Mouse (Mus musculus): ENCODE data around the gene Fam213a. TPM values are rescaled to one million over a fixed set of nuclear protein-coding genes. Genes with fewer than 3 reads are reported as not detected.

Gene Fam213a
- polyA plus RNA-seq, 1 experiment from 2014 or later = 33.2 TPM

GRCm38 (mm10) chr14:40953381-40953780 lies 60.2 kb downstream of the Fam213a start:
- H3K27ac ChIP-seq (ENCODE audit: low read depth, low read length) = peak overlapping the region; percentile 35; the same call in 1 of the 2 replicates
- H3K36me3 ChIP-seq (ENCODE audit: control insufficient read depth, insufficient read depth, low read length) = no peaks in the 10 kb centered on the region
- H3K4me2 ChIP-seq (ENCODE audit: low read length) = no peak overlapping the region
- H3K9ac ChIP-seq (ENCODE audit: low read length) = no peak overlapping the region
- no peak overlapping the region for H3K4me3 ChIP-seq (ENCODE audit: low read depth, low read length)
- peaks cover 67% of the 10 kb centered on the region for H3K4me1 ChIP-seq (ENCODE audit: control insufficient read depth, insufficient read depth, low read length)
- ATAC-seq (no peak), DNase-seq (ENCODE audit: low spot score) (no peak)
- H3K27me3 ChIP-seq (replicated peaks; ENCODE audit: control insufficient read depth, insufficient read depth, low read length) = no peaks in the 10 kb centered on the region
- 74% methylated on average over 5 of the region's 5 CpGs for WGBS
- no peaks in the 10 kb centered on the region for H3K9me3 ChIP-seq (replicated peaks; ENCODE audit: control insufficient read depth, low read length)

GRCm38 (mm10) chr14:40952715-40953114 lies 60.9 kb downstream of the Fam213a start:
- Histone ChIP-seq H3K27ac (ENCODE audit: low read depth, low read length) (peak overlapping the region; percentile 35; the same call in 1 of the 2 replicates), H3K4me2 (ENCODE audit: low read length) (no peak overlapping the region), H3K4me3 (ENCODE audit: low read depth, low read length) (no peak overlapping the region), H3K36me3 (ENCODE audit: control insufficient read depth, insufficient read depth, low read length) (0 out of 2 replicates have a peak, but pooled peaks cover 2% of the 10 kb centered on the region), H3K27me3 (replicated peaks; ENCODE audit: control insufficient read depth, insufficient read depth, low read length) (no peaks in the 10 kb centered on the region), H3K9me3 (replicated peaks; ENCODE audit: control insufficient read depth, low read length) (no peaks in the 10 kb centered on the region), H3K9ac (ENCODE audit: low read length) (no peak overlapping the region), H3K4me1 (ENCODE audit: control insufficient read depth, insufficient read depth, low read length) (peaks cover 60% of the 10 kb centered on the region)
- 64% methylated on average over 2 of the region's 2 CpGs for WGBS
- no peak for ATAC-seq
- DNase-seq (ENCODE audit: low spot score) = peak; percentile 59

GRCm38 (mm10) chr14:40952301-40952700 lies 61.3 kb downstream of the Fam213a start:
- Histone ChIP-seq H3K9ac (ENCODE audit: low read length) (no peak overlapping the region), H3K36me3 (ENCODE audit: control insufficient read depth, insufficient read depth, low read length) (0 out of 2 replicates have a peak, but pooled peaks cover 3% of the 10 kb centered on the region), H3K4me1 (ENCODE audit: control insufficient read depth, insufficient read depth, low read length) (peaks cover 56% of the 10 kb centered on the region), H3K4me2 (ENCODE audit: low read length) (no peak overlapping the region), H3K27me3 (replicated peaks; ENCODE audit: control insufficient read depth, insufficient read depth, low read length) (no peaks in the 10 kb centered on the region), H3K9me3 (replicated peaks; ENCODE audit: control insufficient read depth, low read length) (no peaks in the 10 kb centered on the region), H3K4me3 (ENCODE audit: low read depth, low read length) (no peak overlapping the region), H3K27ac (ENCODE audit: low read depth, low read length) (peak overlapping the region; percentile 35; the same call in 1 of the 2 replicates)
- ATAC-seq = no peak
- WGBS = 87% methylated on average over 3 of the region's 3 CpGs
- DNase-seq (ENCODE audit: low spot score) = no peak

- 70% methylated on average over 7 of the region's 7 CpGs for WGBS
- ATAC-seq (0 out of 2 replicates have a peak, but pooled peaks have one; percentile 16), DNase-seq (ENCODE audit: low spot score) (no peak)
- 0 out of 2 replicates have a peak overlapping the region, but pooled peaks have one; percentile 14 for H3K27ac ChIP-seq (ENCODE audit: low read depth, low read length)
- no peak overlapping the region for H3K4me3 ChIP-seq (ENCODE audit: low read depth, low read length)
- no peak overlapping the region for H3K9ac ChIP-seq (ENCODE audit: low read length)
- peaks cover 33% of the 10 kb centered on the region for H3K4me1 ChIP-seq (ENCODE audit: control insufficient read depth, insufficient read depth, low read length)
- H3K4me2 ChIP-seq (ENCODE audit: low read length) = no peak overlapping the region
- 0 out of 2 replicates have a peak, but pooled peaks cover 3% of the 10 kb centered on the region for H3K36me3 ChIP-seq (ENCODE audit: control insufficient read depth, insufficient read depth, low read length)
- H3K9me3 ChIP-seq (replicated peaks; ENCODE audit: control insufficient read depth, low read length) = no peaks in the 10 kb centered on the region
- no peaks in the 10 kb centered on the region for H3K27me3 ChIP-seq (replicated peaks; ENCODE audit: control insufficient read depth, insufficient read depth, low read length)
These were observed 63.6 kb downstream of the Fam213a start for GRCm38 (mm10) chr14:40949730-40950614.

GRCm38 (mm10) chr14:40949047-40949446 lies 64.5 kb downstream of the Fam213a start:
- no peak overlapping the region for H3K4me3 ChIP-seq (ENCODE audit: low read depth, low read length)
- DNase-seq (ENCODE audit: low spot score) (peak; percentile 37), ATAC-seq (peak; percentile 51; the same call in 1 of the 2 replicates)
- no peak overlapping the region; the same call in 1 of the 2 replicates for H3K27ac ChIP-seq (ENCODE audit: low read depth, low read length)
- no peak overlapping the region for H3K4me2 ChIP-seq (ENCODE audit: low read length)
- peaks cover 24% of the 10 kb centered on the region for H3K4me1 ChIP-seq (ENCODE audit: control insufficient read depth, insufficient read depth, low read length)
- 0 out of 2 replicates have a peak, but pooled peaks cover 3% of the 10 kb centered on the region for H3K36me3 ChIP-seq (ENCODE audit: control insufficient read depth, insufficient read depth, low read length)
- no peak overlapping the region for H3K9ac ChIP-seq (ENCODE audit: low read length)
- no peaks in the 10 kb centered on the region for H3K9me3 ChIP-seq (replicated peaks; ENCODE audit: control insufficient read depth, low read length)
- H3K27me3 ChIP-seq (replicated peaks; ENCODE audit: control insufficient read depth, insufficient read depth, low read length) = no peaks in the 10 kb centered on the region
- WGBS = 27% methylated on average over 3 of the region's 3 CpGs

GRCm38 (mm10) chr14:40948522-40948921 lies 65.1 kb downstream of the Fam213a start:
- H3K4me3 ChIP-seq (ENCODE audit: low read depth, low read length) = no peak overlapping the region
- no peak overlapping the region; the same call in 1 of the 2 replicates for H3K27ac ChIP-seq (ENCODE audit: low read depth, low read length)

GRCm38 (mm10) chr14:40947431-40948394 lies 65.9 kb downstream of the Fam213a start:
- WGBS = 90% methylated on average over 14 of the region's 14 CpGs
- DNase-seq (ENCODE audit: low spot score) (no peak), ATAC-seq (no peak)
- no peaks in the 10 kb centered on the region for H3K27me3 ChIP-seq (replicated peaks; ENCODE audit: control insufficient read depth, insufficient read depth, low read length)
- 0 out of 2 replicates have a peak, but pooled peaks cover 3% of the 10 kb centered on the region for H3K36me3 ChIP-seq (ENCODE audit: control insufficient read depth, insufficient read depth, low read length)
- H3K27ac ChIP-seq (ENCODE audit: low read depth, low read length) = no peak overlapping the region
- H3K4me1 ChIP-seq (ENCODE audit: control insufficient read depth, insufficient read depth, low read length) = peaks cover 12% of the 10 kb centered on the region
- no peaks in the 10 kb centered on the region for H3K9me3 ChIP-seq (replicated peaks; ENCODE audit: control insufficient read depth, low read length)
- H3K9ac ChIP-seq (ENCODE audit: low read length) = no peak overlapping the region
- H3K4me2 ChIP-seq (ENCODE audit: low read length) = no peak overlapping the region
- no peak overlapping the region for H3K4me3 ChIP-seq (ENCODE audit: low read depth, low read length)

More at GRCm38 (mm10) chr14:40948522-40948921, 65.1 kb downstream of the Fam213a start:
- no peak for DNase-seq (ENCODE audit: low spot score)
- Histone ChIP-seq H3K9ac (ENCODE audit: low read length) (no peak overlapping the region), H3K4me2 (ENCODE audit: low read length) (no peak overlapping the region), H3K9me3 (replicated peaks; ENCODE audit: control insufficient read depth, low read length) (no peaks in the 10 kb centered on the region), H3K27me3 (replicated peaks; ENCODE audit: control insufficient read depth, insufficient read depth, low read length) (no peaks in the 10 kb centered on the region), H3K4me1 (ENCODE audit: control insufficient read depth, insufficient read depth, low read length) (peaks cover 19% of the 10 kb centered on the region), H3K36me3 (ENCODE audit: control insufficient read depth, insufficient read depth, low read length) (0 out of 2 replicates have a peak, but pooled peaks cover 3% of the 10 kb centered on the region)
- ATAC-seq = no peak
- WGBS = 92% methylated on average over 5 of the region's 5 CpGs

GRCm38 (mm10) chr14:40943802-40944201 lies 69.8 kb downstream of the Fam213a start:
- Histone ChIP-seq H3K9me3 (replicated peaks; ENCODE audit: control insufficient read depth, low read length) (no peaks in the 10 kb centered on the region), H3K9ac (ENCODE audit: low read length) (no peak overlapping the region), H3K4me1 (ENCODE audit: control insufficient read depth, insufficient read depth, low read length) (0 out of 2 replicates have a peak, but pooled peaks cover 2% of the 10 kb centered on the region), H3K4me3 (ENCODE audit: low read depth, low read length) (no peak overlapping the region), H3K36me3 (ENCODE audit: control insufficient read depth, insufficient read depth, low read length) (0 out of 2 replicates have a peak, but pooled peaks cover 3% of the 10 kb centered on the region), H3K27me3 (replicated peaks; ENCODE audit: control insufficient read depth, insufficient read depth, low read length) (no peaks in the 10 kb centered on the region), H3K4me2 (ENCODE audit: low read length) (no peak overlapping the region), H3K27ac (ENCODE audit: low read depth, low read length) (no peak overlapping the region)
- DNase-seq (ENCODE audit: low spot score) = no peak
- ATAC-seq = no peak
- WGBS = 97% methylated on average over 2 of the region's 2 CpGs
